Mouse (Mus musculus) frontal cortex, postnatal 10 days (tissue): ENCODE results near the gene Npdc1.
A peak's percentile ranks its signal among the peaks of the same experiment; 100 is the strongest.

Experiments
- DNase-seq, 2 experiments: peaks; one replicate each; pipeline ENCODE4 v3.0.0; 2022; ENCODE audit warnings: low spot score in 2 of 2, mixed read lengths in 1 of 2

The Npdc1 gene

GRCm38 (mm10) chr2:25399051-25399450 is at the start of gene Npdc1:
TSS of gene Npdc1 (plus strand) at chr2:25399351.
- DNase-seq, result no peak

GRCm38 (mm10) chr2:25349499-25349898 is 49.7 kb upstream of the Npdc1 start:
- DNase-seq, result no peak

- DNase-seq, result no peak
These were observed 48.5 kb upstream of the Npdc1 start for GRCm38 (mm10) chr2:25350701-25351100.

- no peak for DNase-seq
These were observed 44.9 kb upstream of the Npdc1 start for GRCm38 (mm10) chr2:25354211-25354610.

- no peak for DNase-seq
These were observed 43.6 kb upstream of the Npdc1 start for GRCm38 (mm10) chr2:25355419-25356066.

GRCm38 (mm10) chr2:25356208-25357079 is 42.7 kb upstream of the Npdc1 start, which contains the start of gene Dpp7:
TSS of gene Dpp7 (minus strand) at chr2:25356359.
- DNase-seq, result peak; percentile 76 to 82

- no peak for DNase-seq
These were observed 39.3 kb upstream of the Npdc1 start for GRCm38 (mm10) chr2:25359848-25360247.

GRCm38 (mm10) chr2:25363478-25364178 is 35.5 kb upstream of the Npdc1 start:
- no peak for DNase-seq

- DNase-seq, result no peak
These were observed 34.8 kb upstream of the Npdc1 start for GRCm38 (mm10) chr2:25364313-25364712.

- DNase-seq, result no peak
These were observed 34.4 kb upstream of the Npdc1 start for GRCm38 (mm10) chr2:25364761-25365090.

GRCm38 (mm10) chr2:25365091-25365761 is 33.9 kb upstream of the Npdc1 start, which contains the start of gene Uap1l1:
TSS of gene Uap1l1 (minus strand) at chr2:25365682.
- peak in 1 of 2 experiments; percentile 50 for DNase-seq

GRCm38 (mm10) chr2:25369996-25370395 is 29.2 kb upstream of the Npdc1 start:
- DNase-seq, result no peak

GRCm38 (mm10) chr2:25371764-25372643 is 27.1 kb upstream of the Npdc1 start, which contains the start of gene Sapcd2:
TSS of gene Sapcd2 (plus strand) at chr2:25372321.
- DNase-seq, result peak; percentile 85 to 86

- DNase-seq, result no peak
These were observed 26.3 kb upstream of the Npdc1 start for GRCm38 (mm10) chr2:25372644-25373391.

- no peak for DNase-seq
These were observed 25.7 kb upstream of the Npdc1 start for GRCm38 (mm10) chr2:25373431-25373830.

GRCm38 (mm10) chr2:25376589-25376988 is 22.6 kb upstream of the Npdc1 start:
- no peak for DNase-seq

GRCm38 (mm10) chr2:25384492-25384891 is 14.7 kb upstream of the Npdc1 start:
- no peak for DNase-seq

GRCm38 (mm10) chr2:25391266-25391665 is 7.9 kb upstream of the Npdc1 start:
- DNase-seq, result no peak

GRCm38 (mm10) chr2:25394281-25395221 is 4.6 kb upstream of the Npdc1 start:
- peak; percentile 53 to 59 for DNase-seq
